Mouse (Mus musculus) left cerebral cortex, postnatal 14 days (tissue): ENCODE measurements at regions not wholly inside any gene's neighbourhood (a gene's known extent, or its start where the extent isn't known, plus 50 kb on each side); places are given as distances from the start of the nearest gene placed in this dataset.

ENCODE experiments used
- DNase-seq, 2 experiments: peaks; one replicate each; pipeline ENCODE4 v3.0.0; 2021 to 2022; ENCODE audit warnings: low spot score in 2 of 2, mixed read lengths in 1 of 2
- intact Hi-C: fragments of 180-260 bp; cut with DNase I; formaldehyde crosslinking; loops from one replicate; pipeline ENCODE4 v1.15.1; 2025

DNA sequence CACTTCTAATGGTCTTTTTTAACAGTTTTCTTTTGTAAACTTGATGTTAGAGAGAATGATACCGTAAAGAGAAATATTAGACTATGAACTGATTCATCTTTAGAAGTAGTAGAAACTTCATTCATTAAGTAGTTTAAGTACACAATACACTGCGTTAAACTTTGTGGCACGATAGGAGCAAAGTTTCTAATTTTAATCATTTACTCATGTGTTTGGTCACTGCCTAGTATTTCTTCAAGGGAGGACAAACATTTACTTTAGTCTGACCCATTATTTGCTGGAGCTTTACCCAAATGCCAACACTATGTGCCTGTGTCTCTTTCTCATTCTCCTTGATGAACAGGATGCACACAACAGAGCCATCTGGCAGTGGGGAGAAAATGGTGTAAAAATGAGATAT is 200.6 kb downstream of the Chm start:
- intact Hi-C loops = no loop called here
- DNase-seq = no peak

DNA sequence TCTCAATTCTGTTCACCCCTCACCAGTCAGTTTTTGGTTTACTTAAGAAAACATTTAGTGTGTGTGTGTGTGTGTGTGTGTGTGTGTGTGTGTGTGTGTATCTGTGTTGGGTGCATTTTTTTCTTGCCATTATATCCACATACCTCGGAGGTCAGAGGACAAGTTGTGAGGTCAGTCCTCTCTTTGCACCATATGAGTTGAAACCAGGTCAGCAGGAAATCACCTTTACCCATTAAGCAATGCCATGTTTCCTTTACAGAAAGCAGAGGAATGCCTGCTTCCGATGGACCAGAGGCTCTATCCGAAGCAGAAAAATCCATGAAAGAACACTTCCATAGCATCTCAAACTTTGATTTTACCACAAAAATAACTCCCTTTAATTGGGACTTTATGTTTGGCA is 201.2 kb downstream of the Chm start:
- no peak for DNase-seq
- intact Hi-C loops = no loop called here

DNA sequence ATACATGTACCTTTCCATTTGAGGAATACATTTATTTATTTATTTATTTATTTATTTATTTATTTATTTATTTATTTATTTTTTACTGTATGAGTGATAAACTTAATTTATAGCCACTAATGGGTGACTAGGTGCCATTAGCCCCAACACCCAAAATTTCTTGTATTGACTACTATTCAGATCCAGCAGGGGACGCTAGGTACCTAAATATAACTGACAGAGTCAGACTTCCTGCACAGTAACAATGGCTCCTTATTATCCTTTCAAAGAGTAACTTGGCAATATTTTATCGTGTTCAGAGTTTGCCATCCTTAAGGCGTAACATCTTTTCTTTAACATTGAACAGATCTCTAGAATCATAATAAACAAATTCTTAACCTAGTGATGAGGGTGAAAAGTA is 206.7 kb downstream of the Chm start:
- intact Hi-C loops = no loop called here
- DNase-seq = peak in 1 of 2 experiments; percentile 2

DNA sequence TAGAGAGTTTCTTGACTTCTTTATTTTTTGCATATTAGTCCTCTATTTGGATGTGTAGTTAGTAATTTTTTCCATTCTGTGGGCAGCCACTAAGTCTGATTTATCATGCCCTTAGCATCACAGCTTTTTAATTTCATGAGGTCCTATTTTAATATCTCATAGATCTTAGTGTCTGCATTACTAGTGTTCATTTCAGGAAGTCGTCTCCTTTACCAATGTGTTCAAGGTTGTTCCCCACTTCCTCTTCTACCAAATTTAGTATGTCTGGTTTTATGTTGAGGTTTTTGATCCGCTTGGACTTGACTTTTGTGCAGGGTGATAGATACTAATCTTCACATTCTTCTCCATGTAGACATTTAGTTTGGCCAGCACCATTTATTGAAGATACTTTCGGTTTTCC is 221.2 kb downstream of the Chm start:
- intact Hi-C loops = no loop called here
- no peak for DNase-seq

DNA sequence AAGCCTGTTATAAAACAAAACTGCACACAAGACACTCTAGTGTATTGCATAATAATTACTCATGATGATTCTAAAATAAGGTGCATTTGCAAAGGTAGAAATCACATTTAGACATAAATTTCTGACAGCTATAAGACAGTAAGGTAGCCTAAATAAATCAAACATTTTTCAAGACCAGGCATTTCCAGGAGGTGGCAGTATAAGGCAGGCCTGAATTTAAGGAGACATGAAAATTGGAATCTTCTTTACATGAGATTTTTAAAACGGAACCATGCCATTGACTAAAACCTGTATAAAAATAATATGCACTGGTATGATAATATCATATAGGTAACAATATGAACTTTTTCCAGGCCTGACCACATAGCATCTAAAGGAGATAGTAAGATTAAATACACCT is 235.5 kb downstream of the Chm start:
- intact Hi-C loops = loop anchor here (10.0 kb wide), 1 partner anchor 1365 kb away; no protein-coding TSS in a partner anchor
- peak; percentile 27 to 32 for DNase-seq

DNA sequence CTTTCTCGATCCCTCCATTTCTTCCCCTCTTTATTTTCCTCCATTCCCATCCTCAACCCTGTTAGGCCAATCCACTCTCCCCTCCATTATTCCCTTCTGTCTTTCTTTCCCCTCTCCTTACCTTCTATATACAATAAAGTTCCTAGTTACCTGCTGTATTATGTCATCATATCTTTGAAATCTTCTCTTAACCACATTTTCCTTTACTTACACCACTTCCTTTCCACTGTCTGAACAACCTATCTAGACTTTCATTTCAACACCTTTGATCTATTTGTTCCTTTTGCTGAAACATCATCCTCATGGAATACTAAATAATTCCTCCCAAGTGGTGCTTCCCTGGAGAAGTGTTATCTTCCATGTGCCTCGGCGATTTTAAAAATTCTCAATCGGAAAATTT is 237.8 kb downstream of the Chm start:
- intact Hi-C loops = no loop called here
- DNase-seq = no peak

DNA sequence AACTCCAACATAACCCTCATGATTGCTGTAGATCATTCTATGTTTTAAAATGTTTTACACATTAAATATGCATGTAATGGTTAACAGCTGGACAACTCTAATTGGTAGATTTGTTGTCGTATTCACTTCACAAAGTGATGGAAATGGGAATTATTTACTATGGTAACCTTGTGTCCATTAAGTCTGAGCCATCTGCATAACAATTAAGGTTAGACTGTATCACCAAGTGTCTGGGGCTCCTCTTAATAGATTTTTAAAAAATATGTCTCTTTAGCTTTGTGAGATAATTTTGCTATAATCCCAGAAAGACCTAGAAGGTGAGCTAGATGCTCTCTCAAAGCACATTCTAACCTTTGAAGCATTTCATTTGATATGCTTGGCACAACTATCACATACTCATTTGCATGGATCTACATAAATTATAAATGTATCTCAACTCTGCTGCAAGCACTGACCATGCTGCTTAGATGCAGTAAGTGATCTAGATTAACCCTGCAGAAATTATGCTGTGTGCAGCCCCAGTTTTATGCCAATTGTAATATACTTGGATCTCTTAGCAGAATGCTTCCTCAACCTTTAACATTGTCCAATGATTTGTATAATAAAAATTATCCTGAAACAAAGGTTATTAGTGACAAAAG is 227.2 kb upstream of the Pof1b start:
- DNase-seq = no peak
- intact Hi-C loops = no loop called here

DNA sequence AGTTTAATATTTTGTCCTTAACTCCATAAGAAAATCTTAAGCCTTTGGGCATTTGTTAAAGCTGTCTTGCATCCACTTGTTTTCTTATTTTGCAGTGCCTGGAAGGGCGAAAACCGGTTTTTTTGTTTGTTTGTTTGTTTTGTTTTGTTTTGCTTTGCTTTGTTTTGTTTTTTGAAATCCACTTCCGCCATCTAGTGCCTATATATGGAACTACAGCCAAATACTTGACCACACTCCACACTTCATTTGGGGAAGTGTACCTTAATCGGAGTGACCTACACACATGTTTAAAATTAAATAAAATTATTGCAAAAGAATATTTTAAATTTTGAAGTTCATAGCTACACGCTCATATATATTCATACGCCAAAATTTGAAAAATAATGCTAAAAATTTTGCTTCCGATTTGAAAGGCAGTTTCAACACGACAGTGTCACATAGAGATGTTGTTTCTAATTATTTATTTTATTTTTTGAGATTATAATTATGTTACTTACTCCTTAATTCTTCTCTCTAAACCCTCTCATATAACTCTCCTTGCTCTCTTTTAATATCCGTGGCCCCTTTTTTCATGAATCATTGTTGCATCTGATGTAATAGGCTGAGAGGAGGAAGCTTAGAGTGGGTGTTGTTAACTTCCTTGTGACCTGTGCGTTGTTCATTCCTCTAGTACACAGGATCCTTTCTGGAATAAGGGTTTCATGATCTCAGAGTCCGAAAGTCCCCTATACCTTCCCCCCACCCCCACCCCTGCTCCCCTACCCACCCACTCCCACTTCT is 205.4 kb upstream of the Pof1b start:
- intact Hi-C loops = loop anchor here (5.0 to 10.0 kb wide), 2 partner anchors 382 to 479 kb away; no protein-coding TSS in a partner anchor
- DNase-seq = peak in 1 of 2 experiments; percentile 2

DNA sequence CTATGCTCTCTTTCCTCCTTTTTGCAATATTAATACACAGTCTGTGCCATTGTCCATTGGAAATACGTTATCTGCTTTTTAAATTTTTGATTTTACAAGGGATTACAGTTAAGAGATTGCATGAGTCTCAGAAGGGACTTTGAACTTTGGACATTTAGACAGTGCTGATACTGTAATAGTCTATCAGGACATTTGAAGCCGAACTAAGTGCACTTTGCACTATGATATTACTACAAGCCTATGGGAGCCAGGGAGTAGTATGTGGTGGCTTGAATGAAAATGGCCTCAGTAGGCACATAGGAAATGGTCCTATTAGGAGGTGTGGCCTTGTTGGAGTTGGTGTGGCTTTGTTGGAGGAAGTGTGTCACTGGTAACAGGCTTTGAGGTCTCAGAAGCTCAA is 188.1 kb upstream of the Pof1b start:
- intact Hi-C loops = no loop called here
- no peak for DNase-seq
